Mouse (Mus musculus) lung, adult 2 months (tissue): ENCODE data around the gene St6galnac5. TPM values are rescaled to one million over a fixed set of nuclear protein-coding genes. Genes with fewer than 3 reads are reported as not detected.
A peak's percentile ranks its signal among the peaks of the same experiment; 100 is the strongest.

Experiments used
- DNase-seq: peaks from one replicate; pipeline ENCODE4 v3.0.0; 2022
- H3K4me1 ChIP-seq: fragments of 200-500 bp; 2 replicates; pipeline ENCODE4 v1.6.1; 2011; ENCODE audit warnings: low read length; ENCODE audit not compliant: control insufficient read depth, insufficient read depth
- H3K4me3 ChIP-seq: fragments of 200-500 bp; replicated peaks from 2 replicates; pipeline ENCODE3; 2011; ENCODE audit warnings: low read depth, mild to moderate bottlenecking, control low read depth, low read length; ENCODE audit errors: extremely low read depth
- CTCF ChIP-seq: fragments of 200-500 bp; IDR thresholded peaks from 2 replicates; pipeline ENCODE4 v1.5.1; 2011; ENCODE audit warnings: mild to moderate bottlenecking, low read length, control low read depth; ENCODE audit not compliant: insufficient read depth
- POLR2A ChIP-seq: fragments of 200-500 bp; IDR thresholded peaks from 2 replicates; pipeline ENCODE4 v1.6.1; 2011; ENCODE audit warnings: low read depth, mild to moderate bottlenecking, control low read depth, low read length, borderline replicate concordance; ENCODE audit errors: extremely low read depth
- WGBS: fragments of 180-500 bp; shearing (Covaris S2); methylation state at CpG from one replicate; pipeline ENCODE4 v1.1.7; 2018; 5-methylcytosine and 5-hydroxymethylcytosine counted together
- polyA plus RNA-seq: library from polyadenylated mRNA; depleted of rRNA; stranded (reverse); fragments of >200 nt; gene quantifications from 2 replicates; pipeline ENCODE4 v1.2.3, GENCODE M21; 2012

Gene St6galnac5
- polyA plus RNA-seq, 1 experiment: 0.67 TPM

DNA sequence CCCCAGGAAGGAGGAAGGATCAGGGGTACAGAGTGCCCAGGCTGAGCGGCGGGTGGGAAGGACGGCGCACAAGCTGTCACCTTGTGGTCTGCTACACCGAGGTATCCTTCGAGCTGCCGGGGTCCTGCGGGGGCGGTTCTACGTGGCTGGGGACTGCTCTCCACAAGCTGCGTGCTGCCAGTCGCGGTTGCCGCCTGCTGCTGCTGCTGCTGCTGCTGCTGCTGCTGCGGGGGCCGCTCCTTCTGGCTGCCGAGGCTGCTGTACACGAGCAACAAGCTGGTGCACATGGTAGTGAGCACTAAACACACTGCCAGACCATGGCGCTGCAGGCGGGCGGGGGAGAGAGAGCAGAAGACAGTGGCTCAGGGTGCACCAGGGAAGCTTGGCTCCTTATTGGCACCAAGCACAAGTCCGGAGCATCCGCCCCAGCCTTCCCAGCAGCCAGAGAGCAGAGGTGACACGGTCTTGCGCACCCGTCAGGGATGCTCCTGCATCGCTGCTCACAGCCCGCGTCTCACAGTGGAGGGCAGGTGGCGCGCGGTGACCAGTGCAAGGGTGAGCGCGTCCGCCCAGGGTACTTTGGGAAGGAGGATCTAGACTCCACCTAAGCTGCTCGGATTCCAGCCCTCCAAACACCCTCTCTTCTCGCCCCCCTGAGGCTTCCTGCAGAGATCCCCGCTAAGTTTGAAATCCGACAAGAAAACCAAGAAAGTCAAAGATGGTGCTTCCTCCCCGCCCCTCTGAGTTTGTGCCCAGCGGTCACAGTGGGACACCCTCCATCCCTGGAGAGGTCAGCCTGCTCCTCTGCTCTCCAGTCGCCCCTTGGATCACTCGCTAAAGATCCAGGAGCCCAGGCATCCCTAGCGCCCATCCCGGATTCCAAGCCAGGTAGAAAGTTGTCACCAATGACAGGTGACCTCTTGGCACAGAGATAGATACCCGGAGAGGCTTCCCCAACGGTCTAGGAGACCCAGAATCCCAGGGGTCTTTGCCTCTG, 770 bp downstream of the St6galnac5 start:
- 3% methylated on average over 47 of the region's 47 CpGs for WGBS
- H3K4me3 ChIP-seq: peak overlapping the region; percentile 24

DNA sequence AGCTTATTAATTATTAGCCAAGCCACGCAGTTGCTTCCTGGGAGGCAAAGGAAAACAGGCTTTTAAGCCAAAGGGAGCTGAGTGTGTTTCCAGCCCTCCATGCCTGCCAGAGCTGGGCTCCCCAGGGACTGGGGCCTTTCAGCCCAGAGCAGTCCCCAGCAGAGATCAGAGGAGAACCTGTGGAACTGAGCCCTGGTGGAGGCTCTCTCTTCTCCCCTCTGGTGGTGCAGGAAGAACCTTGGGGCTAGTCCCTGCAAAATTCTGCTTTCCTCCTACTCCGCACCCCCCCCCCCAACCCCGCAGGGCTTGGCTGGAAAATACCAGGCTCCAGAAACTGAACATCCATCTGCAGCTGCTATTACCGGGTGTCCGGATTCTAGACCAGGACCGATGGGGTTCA, 1.6 kb downstream of the St6galnac5 start:
- no peak for DNase-seq
- Histone ChIP-seq H3K4me1 (no peaks in the 10 kb centered on the region), H3K4me3 (no peak overlapping the region)
- TF ChIP-seq POLR2A (no peak), CTCF (no peak)
- 27% methylated on average over 6 of the region's 6 CpGs for WGBS

More for the DNA sequence above, 770 bp downstream of the St6galnac5 start:
- TF ChIP-seq POLR2A: no peak
- no peak for TF ChIP-seq CTCF
- no peaks in the 10 kb centered on the region for H3K4me1 ChIP-seq
- no peak for DNase-seq

DNA sequence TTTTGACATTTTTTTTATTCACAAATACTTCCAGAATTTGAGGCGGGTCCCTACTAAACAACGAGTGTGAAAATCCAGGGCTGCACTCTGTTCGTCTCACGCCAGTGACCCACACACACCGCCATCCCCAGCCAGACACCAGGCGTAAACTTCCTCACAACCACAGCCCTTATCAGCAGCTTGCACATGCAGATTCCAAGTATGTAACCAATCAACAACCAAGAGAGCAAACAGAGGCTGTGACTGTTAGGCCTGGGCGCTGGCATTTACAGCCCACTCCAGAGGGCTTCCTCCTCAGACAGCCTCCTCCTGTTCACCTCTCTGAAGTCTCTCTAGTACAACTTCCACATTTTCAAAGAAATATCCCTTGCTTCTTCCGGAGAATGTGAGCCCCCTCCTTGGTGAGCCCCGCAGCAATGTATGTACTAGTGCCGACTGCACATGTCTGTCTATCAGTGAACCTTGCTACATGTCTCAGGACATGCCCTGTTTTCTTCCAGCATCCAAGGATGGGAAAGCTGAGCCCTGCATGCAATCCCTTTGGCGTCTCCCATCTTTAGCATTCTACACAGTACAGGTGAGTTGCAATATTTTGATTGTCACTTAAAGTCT, 2.5 kb downstream of the St6galnac5 start:
- 34% methylated on average over 11 of the region's 11 CpGs for WGBS
- TF ChIP-seq POLR2A (no peak), CTCF (no peak)
- no peak for DNase-seq
- no peak overlapping the region for H3K4me3 ChIP-seq
- H3K4me1 ChIP-seq: no peaks in the 10 kb centered on the region

DNA sequence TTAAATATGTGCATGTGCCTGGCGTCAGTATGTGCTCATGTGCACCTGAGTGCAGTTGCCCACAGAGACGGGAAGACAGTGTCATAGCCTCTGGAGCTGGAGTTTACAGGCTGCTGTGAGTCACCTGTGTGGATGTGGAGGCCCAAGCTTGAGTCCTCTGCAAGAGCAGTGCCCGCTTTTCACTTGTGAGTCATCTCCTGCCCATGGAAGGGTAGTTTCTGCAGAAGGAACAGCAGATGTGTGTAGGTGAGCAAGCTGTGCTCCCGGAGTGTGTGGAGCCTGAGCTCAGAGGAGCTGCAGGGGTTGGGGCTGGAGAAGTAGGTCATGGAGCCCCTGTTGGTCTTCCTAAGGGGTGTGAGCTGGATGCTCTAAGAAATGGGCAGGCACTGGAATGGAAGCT, 10.7 kb downstream of the St6galnac5 start:
- WGBS: 84% methylated on average over 4 of the region's 4 CpGs
- no peak for TF ChIP-seq CTCF
- TF ChIP-seq POLR2A: no peak

DNA sequence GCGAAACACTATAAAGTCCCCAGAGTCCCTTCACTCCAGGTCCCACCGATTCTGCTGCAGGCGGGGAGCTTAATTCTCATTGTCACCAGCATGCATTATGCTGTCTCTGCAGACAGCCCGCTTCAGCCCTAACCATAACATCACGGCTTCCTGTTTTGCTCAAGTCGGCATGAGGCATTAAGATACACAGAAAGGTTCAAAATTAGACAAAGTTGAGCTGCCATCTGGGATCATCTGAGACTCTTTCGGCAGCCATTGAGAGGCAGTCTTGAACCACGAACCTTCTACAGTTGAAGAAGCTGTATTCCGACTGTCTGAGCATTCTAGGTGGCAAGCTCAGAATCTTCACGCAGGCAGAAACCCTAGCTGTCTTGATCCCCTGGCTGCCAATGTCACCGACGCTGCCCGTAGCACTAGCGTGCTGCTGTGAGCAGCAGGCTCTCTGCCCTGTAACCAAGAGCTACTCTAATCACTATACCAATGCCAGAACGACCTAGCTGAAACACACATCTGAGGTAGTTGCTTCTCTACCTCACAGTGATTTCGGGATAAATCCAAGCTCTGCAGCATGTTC, 12.2 kb downstream of the St6galnac5 start:
- 47% methylated on average over 16 of the region's 16 CpGs for WGBS
- no peak for DNase-seq
- Histone ChIP-seq H3K4me1 (no peaks in the 10 kb centered on the region), H3K4me3 (no peak overlapping the region)
- TF ChIP-seq CTCF (no peak), POLR2A (no peak)

More for the DNA sequence above, 10.7 kb downstream of the St6galnac5 start:
- no peak overlapping the region for H3K4me3 ChIP-seq
- DNase-seq: no peak
- H3K4me1 ChIP-seq: no peaks in the 10 kb centered on the region

DNA sequence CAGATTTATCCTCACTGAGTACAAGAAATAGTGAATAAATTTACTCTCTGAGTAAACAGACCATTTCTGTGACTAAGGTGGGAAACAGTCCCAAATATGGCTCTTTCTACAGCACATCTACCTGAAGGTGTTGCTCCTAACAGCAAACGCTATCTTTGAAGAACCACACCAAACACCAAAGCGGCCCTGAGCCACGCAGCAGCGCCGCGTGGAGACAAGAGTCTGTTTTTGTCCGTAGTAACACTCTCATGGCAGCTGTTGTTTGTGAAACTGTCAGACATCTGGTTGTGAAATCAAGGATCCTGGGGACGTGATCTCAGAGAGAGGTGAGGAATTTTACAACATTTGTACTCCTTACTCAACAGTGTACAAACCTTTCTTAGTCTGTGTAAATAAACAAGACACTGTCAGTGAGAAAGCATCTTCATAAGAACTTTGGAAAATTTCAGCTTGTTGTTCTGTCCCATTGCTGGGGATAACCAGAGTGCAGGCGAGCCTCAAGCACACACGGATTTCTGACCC, 20.1 kb downstream of the St6galnac5 start:
- DNase-seq: no peak
- TF ChIP-seq CTCF: no peak
- no peak for TF ChIP-seq POLR2A
- Histone ChIP-seq H3K4me1 (no peaks in the 10 kb centered on the region), H3K4me3 (no peak overlapping the region)
- WGBS: 63% methylated on average over 10 of the region's 10 CpGs

DNA sequence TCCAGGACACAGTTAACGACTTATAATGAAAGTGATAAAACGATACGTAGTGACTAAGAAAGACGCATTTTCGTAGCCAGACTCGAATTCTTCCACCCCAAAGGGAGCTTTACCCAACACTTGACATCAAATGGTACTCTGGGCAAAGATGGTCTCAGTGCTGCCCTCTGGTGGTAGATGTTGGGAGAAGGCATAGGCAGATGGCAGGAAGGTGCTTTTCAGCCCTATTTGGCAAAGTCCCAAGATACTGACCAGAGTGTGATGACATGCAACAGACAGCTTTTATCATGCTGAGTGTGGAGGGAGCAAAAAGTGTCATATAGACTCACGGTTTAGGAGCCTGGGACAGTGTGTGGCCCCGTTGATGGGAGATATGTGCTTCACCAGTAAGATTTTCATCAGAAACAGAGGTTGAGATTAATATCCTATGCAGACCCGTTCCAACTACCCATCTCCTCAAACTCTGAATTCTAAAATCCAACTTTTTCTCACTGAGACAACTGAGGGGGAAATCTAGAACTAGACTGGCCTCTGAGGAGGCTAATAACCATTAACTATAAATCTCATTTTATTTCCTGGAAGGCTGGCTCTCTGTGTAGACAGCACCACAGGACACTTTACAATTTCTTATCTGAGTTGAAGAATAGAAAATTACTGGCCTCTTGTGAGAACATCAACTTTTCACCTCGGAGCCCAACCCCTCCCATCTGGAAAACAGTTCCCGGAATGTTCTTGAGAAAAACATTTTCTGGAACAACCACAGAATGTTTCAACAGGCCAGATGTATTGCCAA, 23.5 kb downstream of the St6galnac5 start:
- TF ChIP-seq CTCF: peak; percentile 58
- no peak for TF ChIP-seq POLR2A
- DNase-seq: peak; percentile 24
- whole genome bisulfite sequencing: 67% methylated on average over 11 of the region's 11 CpGs
- Histone ChIP-seq H3K4me3 (no peak overlapping the region), H3K4me1 (no peaks in the 10 kb centered on the region)

DNA sequence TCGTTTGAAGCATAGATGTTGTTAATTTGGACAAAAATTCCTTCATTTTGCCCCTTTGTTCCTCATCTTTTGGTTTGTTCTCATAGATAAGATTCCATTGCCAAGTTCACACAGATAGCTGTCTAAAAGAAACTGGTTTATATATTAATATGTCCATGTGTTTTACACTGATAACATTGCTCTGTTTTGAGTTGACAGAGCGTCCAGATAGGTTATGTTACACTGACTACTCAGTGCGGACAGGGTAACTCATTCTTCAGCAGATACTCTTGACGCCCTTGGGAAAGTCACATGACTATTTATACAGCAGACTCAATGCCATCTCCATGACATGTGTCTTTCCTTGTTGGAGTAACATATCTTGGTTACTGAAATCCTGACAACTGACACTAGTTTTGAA, 25.3 kb downstream of the St6galnac5 start:
- 77% methylated on average over 4 of the region's 4 CpGs for WGBS

More for the DNA sequence above, 25.3 kb downstream of the St6galnac5 start:
- Histone ChIP-seq H3K4me3 (no peak overlapping the region), H3K4me1 (no peaks in the 10 kb centered on the region; the same call in 1 of the 2 replicates)
- TF ChIP-seq CTCF: no peak
- no peak for TF ChIP-seq POLR2A
- no peak for DNase-seq
